Mouse (Mus musculus) erythroblast, adult 5-6 weeks (primary cell): ENCODE measurements around the gene Lzts3. TPM values are rescaled to one million over a fixed set of nuclear protein-coding genes. Genes with fewer than 3 reads are reported as not detected.

Experiments
- ATAC-seq: replicated peaks from 2 replicates; pipeline ENCODE4 v1.8.0; 2016; ENCODE audit warnings: moderate number of reproducible peaks, mild to moderate bottlenecking, moderate TSS enrichment, inconsistent platforms; ENCODE audit not compliant: poor library complexity, low FRiP score, severe bottlenecking
- total RNA-seq, 2 experiments: library from RNA; stranded (forward) in 1 of 2; stranded (reverse) in 1 of 2; fragments of 150-400 nt in 1 of 2; fragments of 200-764, 138-1000 nt in 1 of 2; gene quantifications; 2 replicates each; pipeline versions ENCODE4 v1.2.3 to v1.2.4; 2015 to 2017; ENCODE audit warnings: low replicate concordance in 2 of 2

The Lzts3 gene
- total RNA-seq, 2 experiments from 2014 or later = 0.43 TPM; not detected in 1

DNA sequence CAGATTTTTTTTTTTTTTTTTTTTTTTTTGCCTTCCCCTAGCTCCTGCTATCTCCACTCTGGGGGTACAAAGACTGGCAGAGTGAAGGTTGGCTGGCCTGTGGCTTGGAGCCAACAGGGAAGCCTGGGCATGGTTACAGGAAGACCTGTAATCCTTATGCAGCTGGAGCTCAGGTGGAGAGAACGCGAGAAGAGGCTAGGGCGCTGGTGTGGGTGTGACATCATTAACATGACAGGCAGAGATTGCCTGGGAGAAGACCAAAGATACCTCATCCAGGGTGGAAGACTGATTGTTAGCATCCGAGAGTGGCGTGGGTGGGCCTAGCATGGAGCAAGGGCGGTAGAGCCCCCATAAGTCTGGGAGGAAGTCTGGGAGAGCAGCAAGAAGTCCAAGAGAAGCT is 3.3 kb downstream of the Lzts3 start:
- no peak for ATAC-seq

GRCm38 (mm10) chr2:130638101-130638611 is 4.4 kb downstream of the Lzts3 start:
- no peak for ATAC-seq

DNA sequence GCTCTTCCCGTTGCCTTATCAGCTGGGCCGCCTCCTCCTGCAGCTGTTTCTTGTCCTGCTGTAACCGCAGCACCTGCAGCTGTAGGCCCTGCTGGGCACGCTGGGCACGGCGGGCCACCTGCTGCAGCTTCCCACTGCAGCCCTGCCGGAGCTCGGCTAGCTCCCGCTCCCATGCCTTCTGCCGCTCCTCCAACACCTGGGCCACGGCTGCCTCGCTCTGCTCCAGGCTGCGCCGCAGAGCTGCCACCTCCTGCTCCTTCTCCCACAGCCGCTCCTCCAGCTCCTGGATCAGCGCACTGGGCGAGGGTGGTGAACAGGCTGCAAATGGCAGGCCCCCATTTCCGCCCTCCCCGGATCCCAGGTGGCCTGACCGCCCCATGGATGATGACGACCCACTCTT is 6.8 kb downstream of the Lzts3 start:
- 0 out of 2 replicates have a peak, but pooled peaks have one; percentile 27 for ATAC-seq

DNA sequence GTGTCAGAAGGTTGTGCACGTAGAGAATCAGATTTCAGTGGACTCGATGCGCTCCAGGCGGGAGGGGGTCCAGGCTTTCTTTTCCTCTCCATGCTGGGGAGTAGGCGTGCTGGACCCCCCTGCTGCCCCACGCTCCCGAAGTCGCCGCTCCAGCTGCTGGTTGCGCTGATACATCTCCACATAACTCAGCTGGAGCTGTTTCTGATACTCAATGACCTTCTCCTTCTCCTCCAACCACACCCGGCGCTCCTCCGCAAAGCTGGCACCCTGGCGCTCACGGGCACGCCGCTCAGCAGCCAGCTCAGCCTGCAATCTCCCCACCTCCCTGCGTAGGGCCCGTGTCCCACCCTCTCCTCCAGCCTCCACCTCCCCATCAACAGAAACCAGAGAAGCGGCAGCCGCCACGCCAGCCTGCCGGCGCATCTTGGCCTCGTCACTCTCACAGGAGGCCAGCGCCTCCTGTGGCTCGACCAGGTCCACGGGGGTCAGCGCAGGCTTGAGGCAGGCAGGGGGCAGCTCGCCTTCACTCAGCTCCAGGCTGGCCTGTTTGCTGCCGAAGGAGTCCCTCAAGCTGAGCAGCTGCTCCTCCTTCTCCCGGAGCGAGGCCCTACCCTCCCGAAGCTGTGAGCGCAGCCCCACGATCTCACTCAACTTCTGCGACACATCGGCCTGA is 7.7 kb downstream of the Lzts3 start:
- no peak for ATAC-seq

GRCm38 (mm10) chr2:130634006-130634738 is 8.4 kb downstream of the Lzts3 start:
- no peak for ATAC-seq

- ATAC-seq = no peak
These were observed 9.5 kb downstream of the Lzts3 start for GRCm38 (mm10) chr2:130632887-130633675.

DNA sequence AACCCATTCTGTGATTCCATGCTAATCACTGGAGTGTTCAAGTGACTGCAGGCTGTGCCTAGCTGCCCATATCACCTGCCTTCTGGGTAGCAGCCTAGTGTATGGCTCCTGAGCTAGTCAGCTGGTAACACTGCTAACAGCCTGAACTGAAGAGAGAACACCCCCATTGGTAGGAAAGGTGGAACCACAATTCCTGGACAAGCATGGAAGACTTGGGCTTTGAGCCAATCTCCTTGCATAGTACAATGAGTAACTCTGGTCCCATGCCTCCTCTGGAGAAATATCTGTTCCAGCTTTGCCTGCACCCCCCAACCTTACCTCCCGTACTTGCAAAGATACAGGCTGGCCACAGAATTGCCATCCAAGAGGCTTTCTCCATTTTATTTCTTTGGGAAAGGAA is 10.2 kb downstream of the Lzts3 start:
- ATAC-seq = no peak

DNA sequence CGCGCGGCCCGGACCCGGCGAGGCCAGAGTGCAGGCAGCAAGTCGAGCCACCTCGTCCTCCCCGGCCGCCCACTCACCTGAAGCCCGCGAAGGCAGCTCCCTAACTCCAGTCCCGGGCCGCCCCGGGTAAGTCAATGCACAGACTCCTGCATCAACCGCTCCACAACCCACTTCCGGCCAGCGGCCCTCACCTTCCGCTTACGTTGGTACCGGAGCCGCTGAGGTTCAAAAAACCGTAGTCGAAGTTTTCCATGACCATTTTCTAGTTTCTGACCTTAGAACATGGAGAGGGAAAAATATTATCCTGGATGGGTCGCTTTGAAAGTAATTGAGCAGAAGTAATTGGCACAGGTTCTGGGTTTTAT is 12.8 kb downstream of the Lzts3 start, which contains the start of the genes Fastkd5 and Ubox5:
Fastkd5 (minus strand) TSS at position 189 of the 365 bp plus-strand sequence.
Ubox5 (minus strand) TSS at position 200 of the 365 bp plus-strand sequence.
- peak; percentile 91 for ATAC-seq

GRCm38 (mm10) chr2:130629080-130629838 is 13.3 kb downstream of the Lzts3 start:
- ATAC-seq = peak; percentile 72

DNA sequence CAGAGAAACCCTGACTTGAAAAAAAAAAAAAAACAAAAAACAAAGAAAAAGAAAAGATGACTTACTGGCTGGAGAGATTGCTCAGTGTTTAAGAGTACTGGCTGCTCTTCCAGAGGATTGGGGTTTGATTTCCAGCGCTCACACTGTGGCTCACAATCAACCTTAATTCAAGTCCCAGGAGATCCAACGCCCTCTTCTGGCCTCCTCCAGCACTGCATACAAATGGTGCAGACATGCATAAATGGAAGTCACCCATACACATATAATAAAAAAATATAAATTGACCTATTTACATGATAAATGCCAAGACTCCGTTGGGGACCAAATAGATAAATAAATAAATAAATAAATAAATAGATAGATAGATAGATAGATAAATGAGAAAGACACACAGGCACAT is 14.2 kb downstream of the Lzts3 start:
- no peak for ATAC-seq

DNA sequence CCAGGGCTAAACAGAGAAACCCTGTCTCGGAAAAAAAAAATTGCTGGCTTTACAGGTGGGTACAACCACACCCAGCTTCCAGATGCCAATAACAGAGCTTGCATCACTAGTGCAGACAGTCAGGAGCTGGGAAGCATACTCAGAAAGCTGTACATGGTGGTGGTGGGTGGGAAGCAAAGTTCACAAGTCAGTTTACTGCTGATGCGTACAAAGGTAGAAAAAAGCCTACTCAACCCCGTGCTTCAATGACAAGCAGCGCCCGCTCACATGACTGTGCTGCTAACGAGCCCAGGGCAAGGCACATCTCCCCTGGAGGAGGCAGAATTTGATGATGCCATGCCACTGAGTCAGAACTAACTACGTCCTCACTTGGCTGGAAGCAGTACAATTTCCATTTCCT is 23.6 kb downstream of the Lzts3 start:
- ATAC-seq = no peak

DNA sequence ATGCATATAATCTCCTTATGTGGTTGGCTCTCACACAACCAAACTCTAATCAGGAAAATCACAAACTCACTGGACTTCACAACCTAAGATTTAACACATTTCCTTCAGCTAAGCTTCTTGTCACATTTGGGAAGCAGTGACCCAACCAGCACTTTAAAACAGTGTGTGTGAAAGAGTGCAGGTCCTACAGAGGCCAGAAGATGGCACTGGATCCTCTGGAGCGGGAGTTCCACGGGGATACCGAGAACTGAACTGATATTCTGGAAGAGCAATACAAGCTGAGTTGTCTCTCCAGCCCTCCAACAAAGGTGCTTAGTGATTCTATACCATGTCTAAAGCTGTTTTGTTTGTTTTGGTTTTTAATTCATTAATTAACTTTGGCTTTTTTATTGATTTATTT is 29.5 kb downstream of the Lzts3 start:
- peak; percentile 63; the same call in 1 of the 2 replicates for ATAC-seq

- no peak for ATAC-seq
These were observed 40.4 kb downstream of the Lzts3 start for GRCm38 (mm10) chr2:130602195-130602594.

DNA sequence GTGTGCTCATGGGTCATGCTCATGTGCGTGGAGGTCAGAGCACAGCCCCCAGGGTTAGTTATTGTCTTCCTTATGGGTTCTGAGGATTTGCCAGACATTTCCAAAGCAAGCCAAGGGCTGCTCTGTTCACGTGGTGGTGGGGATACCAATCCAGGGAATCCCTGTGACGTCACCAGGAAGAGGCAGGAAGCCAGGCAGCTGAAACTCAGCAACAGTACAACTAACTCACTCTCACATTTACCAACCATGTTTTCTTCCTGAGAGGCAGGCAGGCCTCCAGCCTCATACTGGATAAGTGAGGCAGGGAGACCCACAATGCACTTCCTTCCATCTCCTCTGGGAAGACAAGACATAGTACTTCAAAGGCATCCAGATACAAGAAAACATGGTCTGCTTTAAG is 44.2 kb downstream of the Lzts3 start:
- no peak for ATAC-seq

GRCm38 (mm10) chr2:130597601-130598010 is 45.0 kb downstream of the Lzts3 start:
- 0 out of 2 replicates have a peak, but pooled peaks have one; percentile 46 for ATAC-seq

GRCm38 (mm10) chr2:130595596-130595995 is 47.0 kb downstream of the Lzts3 start:
- ATAC-seq = no peak

GRCm38 (mm10) chr2:130591016-130591415 is 51.6 kb downstream of the Lzts3 start:
- ATAC-seq = no peak

DNA sequence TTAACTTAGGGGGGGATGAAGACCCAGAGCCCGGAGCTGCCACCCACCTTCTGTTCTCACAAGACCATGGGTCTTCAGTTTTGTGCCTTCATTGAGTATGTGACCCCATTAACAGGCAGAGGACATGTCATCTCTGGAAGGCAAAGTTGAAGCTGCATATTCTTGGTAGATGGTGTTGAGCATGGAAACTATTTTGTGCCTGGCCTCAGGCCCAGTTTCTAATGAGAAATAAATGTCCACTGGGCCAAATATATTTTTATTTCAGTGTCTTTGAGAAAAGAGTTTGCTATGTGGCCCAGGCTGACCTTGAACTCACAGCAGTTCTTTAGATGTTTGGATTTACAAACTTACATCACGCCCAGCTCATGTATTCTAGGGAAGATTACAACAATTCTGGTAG is 52.8 kb downstream of the Lzts3 start:
- ATAC-seq = no peak

DNA sequence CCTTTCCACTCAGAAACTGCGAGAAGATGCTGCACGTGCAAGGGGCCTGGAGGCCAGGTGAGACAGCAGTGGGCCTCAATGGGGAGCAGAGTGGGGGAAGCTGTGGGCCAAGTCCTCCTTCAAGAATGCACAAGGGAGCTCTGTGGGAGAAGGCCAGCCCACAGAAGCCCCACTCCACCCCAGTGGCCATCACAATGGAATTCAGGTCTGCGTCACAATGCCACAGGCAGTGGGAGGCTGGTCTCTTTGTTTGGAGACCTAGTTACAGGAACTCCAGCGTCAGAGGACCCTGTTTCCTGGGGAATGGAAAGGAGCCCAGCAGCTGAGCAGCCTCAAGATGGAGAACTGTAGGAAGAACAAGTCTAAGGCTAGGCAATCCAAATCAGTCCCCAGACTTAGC is 53.4 kb downstream of the Lzts3 start:
- ATAC-seq = no peak

- ATAC-seq = no peak
These were observed 54.2 kb downstream of the Lzts3 start for GRCm38 (mm10) chr2:130588373-130588772.
